Mouse (Mus musculus): ENCODE measurements around the gene Ncaph2.

Ncaph2 gene

DNA sequence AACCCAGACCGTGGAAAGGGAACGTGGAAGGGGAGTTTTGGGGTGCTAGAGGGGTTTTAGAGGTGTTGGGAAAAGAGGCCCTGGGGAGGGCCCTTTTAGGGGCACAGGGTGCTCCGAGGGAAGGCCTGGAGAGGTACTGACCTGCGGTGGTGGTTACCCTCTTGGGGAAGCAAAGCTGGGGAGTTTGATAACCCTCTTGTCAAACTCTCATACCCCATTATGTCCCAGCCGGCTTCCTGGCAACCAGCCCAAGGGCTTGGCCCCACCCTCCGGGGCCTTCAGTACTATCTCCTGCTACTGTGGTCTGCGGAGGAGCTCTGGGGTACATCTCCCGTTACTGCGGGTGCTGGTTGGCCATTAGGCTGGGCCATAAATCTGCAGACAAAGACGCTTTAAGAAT, 23.9 kb downstream of the Ncaph2 start:
- DNase-seq (ENCODE audit: low spot score in 2 of 2): no peak

DNA sequence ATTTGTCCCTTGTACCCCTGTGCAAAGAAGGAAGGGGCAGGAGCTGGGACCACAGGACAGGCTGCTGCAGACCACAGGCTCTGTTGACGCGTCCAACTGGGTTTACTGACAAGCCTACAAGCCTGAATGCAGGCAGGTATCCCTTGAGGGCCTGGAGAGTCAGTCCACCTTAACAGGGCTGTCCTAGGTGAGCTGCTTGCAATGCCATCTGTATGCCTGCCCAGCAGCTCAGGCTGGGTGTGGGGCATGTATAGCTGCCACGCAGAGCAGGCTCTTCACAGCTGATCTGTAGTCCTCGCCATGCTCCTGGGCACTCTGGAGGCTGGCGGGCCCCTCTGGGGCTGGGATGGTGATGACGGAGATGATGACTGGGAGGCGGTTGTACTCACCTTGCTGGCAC, 29.1 kb downstream of the Ncaph2 start, which contains the start of gene Klhdc7b:
Klhdc7b (plus strand) TSS at position 301 of the 400 bp plus-strand sequence.
- DNase-seq (ENCODE audit: low spot score in 2 of 2): no peak

DNA sequence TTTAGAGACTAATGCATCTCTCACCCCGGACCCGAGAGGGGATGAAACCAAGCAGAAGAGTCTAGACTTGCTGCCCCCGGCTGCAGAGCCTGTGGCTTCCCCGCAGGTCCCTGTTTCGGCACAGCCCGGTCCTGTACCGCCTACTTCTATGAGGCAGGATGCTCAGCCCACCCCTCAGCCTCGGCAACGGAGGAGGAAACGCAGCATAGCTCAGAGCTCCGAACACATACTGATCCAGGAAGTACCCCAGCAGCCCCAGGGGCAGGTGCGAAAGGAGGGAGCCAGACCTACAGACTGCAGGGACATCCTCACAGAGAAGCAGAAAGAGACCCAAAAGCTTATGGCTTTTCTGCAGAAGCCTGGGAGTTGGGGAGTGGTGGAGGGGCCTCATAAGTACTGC, 31.6 kb downstream of the Ncaph2 start:
- DNase-seq (ENCODE audit: low spot score in 2 of 2): no peak

DNA sequence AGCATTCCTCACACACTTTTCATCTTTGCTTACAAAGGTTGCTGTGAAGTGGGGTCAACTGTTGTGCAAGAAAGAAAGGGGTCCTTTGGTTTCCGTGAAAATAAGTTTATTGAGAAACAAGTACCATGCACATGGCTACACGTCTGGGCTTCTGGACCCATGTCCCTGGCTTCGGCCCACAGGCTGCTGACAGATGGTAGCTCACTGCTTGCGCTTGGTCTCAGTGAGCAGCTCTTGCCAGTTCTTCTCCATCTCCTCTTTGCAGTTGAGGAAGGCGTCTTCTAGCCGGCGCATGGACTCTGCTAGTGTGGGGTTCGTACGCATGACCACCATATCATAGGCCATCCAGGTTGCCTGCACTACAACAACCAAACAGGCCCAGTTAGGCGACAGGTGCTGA, 34.6 kb downstream of the Ncaph2 start:
- no peak for DNase-seq (ENCODE audit: low spot score in 2 of 2)

DNA sequence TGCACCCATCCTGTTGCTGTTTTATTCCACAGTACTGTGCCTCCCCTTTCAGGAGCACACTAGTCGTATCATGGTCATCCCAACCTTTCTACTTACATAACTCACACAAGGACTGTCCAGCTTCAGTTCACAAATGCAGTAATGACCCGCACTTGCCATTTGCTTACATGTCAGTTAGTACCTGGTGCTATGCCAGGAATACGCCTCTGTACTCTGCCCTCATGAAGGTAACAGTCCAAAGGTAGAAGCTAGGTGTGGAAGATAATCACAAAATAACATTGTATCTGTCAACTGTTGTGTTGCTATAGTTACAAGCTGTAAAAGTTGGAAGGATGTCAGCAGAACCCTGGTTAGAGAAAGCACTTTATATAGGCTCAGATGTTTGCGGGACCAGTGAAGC, 41.4 kb downstream of the Ncaph2 start:
- no peak for DNase-seq (ENCODE audit: low spot score in 2 of 2)

DNA sequence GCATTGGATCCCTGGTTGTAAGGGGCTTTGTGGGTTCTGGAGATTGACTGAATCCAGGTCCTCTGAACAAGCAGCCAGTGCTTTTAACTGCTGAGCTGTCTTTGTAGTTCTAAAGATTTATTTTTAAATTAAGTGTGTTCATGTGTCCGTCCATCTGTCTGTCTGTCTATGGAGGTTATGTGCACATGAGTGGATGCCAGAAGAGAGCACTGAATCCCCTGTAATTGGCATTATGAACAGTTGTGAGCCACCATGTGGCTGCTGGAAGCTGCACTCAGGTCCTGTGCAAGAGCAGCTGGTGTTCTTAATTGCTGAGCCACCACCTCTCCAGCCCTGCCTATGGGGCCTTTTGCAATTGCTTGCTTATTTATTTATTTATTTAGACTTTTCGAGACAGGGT, 42.6 kb downstream of the Ncaph2 start:
- DNase-seq (ENCODE audit: low spot score in 2 of 2): no peak

- no peak for DNase-seq (ENCODE audit: low spot score in 2 of 2)
Observed at GRCm38 (mm10) chr15:89399716-89400115, 44.2 kb downstream of the Ncaph2 start.

DNA sequence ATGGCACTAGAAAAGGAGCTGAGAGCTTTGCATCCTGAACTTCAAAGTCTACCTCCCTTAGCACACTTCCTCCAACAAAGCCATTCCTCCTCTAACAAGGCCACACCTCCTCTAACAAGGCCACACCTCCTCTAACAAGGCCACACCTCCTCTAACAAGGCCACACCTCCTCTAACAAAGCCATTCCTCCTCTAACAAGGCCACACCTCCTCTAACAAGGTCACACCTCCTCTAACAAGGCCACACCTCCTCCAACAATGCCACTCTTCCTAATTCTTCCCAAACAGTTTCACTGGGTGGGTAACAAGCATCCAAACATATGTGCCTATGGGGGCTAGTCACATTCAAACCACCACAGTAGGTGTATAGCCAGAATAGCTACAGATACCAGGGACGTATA, 47.0 kb downstream of the Ncaph2 start:
- no peak for DNase-seq (ENCODE audit: low spot score in 2 of 2)

DNA sequence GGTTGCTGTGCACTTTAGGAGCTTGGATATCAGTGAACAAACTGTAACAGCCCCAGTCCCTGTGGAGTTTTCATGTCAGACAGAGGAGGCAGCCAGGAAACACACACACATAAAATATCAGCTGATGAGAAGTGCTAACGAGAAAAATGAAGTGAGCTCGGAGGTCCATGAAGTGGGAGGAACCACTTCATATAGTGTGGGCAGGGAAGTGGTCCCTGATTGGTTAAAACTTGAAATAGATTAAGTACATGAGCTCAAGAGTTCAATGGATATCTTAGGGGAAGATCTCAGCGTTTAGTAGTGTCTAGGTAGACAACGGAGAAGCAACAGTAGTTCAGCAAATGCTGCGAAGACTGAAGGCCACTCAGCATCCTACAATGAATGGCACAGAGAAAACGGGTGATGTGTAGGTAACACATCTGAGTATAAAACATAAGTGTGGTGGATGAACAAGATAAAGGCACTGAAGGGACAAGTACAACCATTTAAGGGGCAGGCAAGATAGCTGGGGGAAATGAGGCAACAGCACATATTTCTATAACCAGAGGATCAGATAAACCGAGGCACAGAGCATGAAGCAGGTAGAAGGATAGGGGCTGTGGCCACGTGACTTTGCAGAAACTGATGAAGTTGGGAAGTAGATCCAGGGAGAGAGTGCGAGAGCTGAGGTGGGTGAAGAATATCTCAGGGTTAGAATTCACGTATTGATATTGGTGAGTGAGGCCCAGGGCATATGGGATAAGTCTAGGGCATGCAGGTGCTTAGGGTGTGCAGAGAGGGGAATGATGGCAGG, 49.5 kb downstream of the Ncaph2 start:
- DNase-seq (ENCODE audit: low spot score in 2 of 2): no peak

- DNase-seq (ENCODE audit: low spot score in 2 of 2): no peak
Observed at GRCm38 (mm10) chr15:89406691-89407090, 51.2 kb downstream of the Ncaph2 start.

- no peak for DNase-seq (ENCODE audit: low spot score in 2 of 2)
Observed at GRCm38 (mm10) chr15:89410118-89410517, 54.6 kb downstream of the Ncaph2 start, which contains the start of gene Syce3. Gene Syce3 (minus strand): TSS chr15:89410503.

DNA sequence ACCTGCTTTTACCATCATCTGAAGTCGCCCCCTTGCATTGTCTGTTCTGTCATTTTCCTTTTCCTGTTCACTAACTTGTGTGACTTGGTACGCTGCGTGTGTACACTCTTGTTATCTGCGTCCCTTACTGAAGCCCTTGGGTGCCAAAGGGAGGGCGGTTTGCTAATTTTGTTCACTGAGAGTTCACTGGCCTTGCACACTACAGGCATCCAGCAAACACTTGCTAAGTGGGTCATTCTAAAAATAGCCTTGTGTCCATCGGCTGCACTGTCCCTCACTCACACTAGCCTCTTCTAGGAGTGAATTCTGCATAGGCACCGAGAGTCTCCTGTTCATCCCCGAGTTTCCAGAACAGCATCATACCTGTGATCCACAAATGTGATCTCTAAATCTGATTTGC, 59.8 kb downstream of the Ncaph2 start:
- DNase-seq (ENCODE audit: low spot score in 2 of 2): no peak

DNA sequence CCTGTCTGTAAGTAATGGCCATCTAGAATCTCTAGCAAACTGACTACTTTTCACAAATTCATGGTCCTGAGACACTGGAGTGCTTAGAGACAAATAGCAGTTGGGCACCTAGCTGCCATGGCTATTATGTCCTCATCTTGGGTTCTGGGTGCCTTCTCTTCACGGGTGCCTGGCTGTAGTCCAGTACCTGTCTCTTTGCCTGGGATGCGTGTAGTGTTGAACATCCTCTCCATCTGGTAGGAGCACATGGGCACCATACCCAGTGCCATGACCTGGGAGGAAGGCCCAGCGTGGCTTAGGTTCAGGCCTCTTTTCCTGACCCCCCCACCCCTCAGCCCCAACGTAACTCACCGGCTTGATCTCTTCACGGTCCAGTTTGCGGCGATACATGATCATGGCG, 66.4 kb downstream of the Ncaph2 start:
- DNase-seq (ENCODE audit: low spot score in 2 of 2): no peak
